Mouse (Mus musculus) fat pad, adult 2 months (tissue): ENCODE data around the gene Ndufaf2.

Experiments
- DNase-seq: peaks from one replicate; pipeline ENCODE4 v3.0.0-alpha.2; 2011; ENCODE audit warnings: low read depth, low spot score; ENCODE audit errors: extremely low read depth

Ndufaf2 gene

GRCm38 (mm10) chr13:108144086-108144485 is 14.3 kb downstream of the Ndufaf2 start:
- no peak for DNase-seq

GRCm38 (mm10) chr13:108138403-108138977 is 19.9 kb downstream of the Ndufaf2 start:
- DNase-seq: no peak

DNA sequence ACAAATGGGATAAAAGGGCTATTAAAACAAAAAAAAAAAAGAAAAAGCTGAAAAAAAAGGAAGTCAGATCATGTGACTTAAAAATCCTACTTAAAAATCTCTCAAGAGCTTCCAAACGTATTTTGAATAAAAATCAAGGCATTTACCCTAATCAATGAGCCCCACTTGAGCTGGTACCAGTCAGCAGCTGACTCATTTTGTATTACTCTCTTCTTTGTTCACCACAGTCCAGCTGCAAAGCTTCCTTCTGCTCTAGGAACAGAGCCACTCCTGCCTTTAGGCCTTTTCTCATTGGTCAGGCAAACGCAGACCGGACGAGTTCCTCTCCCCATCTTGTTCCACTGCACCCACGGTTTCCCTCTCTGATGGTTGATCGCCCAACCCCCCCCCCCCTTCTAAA is 22.8 kb downstream of the Ndufaf2 start:
- no peak for DNase-seq

DNA sequence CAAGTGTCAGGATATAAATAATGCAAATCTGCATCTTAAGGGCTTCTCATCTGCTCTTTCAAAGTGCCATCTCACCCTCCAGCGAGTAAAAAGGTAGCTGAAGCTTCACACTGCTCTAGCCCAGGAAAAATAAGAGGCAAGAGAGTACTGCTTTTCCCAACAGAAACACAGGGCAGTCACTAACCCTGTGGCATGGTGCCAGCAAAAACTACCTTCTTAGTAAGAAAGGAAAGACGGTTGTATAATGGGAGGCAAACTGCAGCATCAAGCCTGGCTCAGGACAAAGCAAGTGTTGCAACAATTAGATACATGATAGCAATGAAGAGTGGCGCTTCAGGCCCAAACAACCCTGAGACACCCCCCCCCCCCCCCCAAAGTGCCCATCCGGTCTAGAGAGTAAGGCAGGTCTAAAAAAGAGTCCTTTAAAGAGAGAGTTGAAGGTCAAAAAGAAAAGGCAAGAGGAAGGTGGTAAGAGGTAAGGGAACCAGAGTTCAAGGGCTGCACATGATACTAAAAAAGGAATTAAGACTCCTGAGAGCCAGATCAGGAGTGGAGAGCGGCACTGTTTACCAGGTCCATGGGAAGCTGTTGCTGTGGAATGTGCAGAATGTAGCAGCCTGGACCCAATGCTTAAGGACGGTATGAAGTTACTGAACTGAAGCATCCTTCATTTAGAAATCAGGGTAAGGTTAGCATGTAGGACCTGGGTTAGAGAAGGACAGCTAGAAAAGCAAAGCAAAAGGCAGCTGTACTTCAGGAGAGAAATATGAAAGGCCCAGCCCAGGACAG is 26.2 kb downstream of the Ndufaf2 start:
- DNase-seq: no peak

- DNase-seq: no peak
Measured at GRCm38 (mm10) chr13:108130737-108131136, 27.7 kb downstream of the Ndufaf2 start.

- DNase-seq: no peak
Measured at GRCm38 (mm10) chr13:108129070-108129469, 29.4 kb downstream of the Ndufaf2 start.

GRCm38 (mm10) chr13:108127883-108128282 is 30.5 kb downstream of the Ndufaf2 start:
- no peak for DNase-seq

GRCm38 (mm10) chr13:108127130-108127529 is 31.3 kb downstream of the Ndufaf2 start:
- no peak for DNase-seq

DNA sequence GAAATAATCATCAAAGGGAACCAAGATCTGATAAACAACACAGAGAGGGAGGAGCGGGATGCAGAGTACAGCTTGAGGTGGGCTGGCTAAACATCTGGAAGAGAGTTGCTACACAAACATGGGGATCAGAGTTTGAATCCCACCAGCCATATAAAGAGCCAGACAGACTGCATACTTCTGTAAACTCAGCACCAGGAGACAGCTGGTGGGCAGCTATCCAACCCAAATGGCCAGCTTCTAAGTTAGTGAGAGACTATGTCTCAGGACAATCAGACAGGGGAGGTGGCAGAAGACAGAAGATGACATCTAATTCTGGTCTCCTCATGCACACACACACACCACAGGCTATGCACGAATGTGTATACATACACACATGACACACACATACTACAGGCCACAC is 32.2 kb downstream of the Ndufaf2 start:
- DNase-seq: no peak

GRCm38 (mm10) chr13:108124096-108124495 is 34.3 kb downstream of the Ndufaf2 start:
- no peak for DNase-seq

DNA sequence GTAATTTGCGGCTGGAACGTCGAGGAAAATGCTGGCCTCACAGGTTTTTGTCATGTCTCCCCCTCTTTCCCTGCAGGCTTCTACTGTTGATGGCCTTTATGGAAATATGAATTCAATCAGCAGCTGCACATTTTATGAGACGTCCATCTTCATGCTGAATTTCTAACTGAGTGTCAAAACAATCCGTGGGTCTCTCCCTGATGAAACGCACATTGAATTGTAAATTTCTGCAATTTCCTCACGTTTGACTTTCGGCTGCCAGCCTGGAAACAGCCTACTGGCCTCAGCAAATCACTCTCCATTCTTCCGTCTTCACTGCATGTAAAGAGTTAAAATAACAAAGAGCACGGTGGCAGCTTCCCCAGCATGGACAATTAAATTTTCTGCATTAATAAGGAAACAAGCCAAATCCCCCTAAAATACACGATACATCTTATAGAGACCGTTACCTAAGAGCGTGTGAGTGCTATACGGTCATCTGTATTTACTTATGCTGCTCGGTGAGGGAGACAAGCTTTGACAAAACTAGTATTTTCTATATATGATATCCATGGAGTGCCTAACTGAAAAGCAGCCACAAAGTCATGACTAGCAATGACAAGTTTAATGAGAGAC is 35.2 kb downstream of the Ndufaf2 start:
- no peak for DNase-seq

DNA sequence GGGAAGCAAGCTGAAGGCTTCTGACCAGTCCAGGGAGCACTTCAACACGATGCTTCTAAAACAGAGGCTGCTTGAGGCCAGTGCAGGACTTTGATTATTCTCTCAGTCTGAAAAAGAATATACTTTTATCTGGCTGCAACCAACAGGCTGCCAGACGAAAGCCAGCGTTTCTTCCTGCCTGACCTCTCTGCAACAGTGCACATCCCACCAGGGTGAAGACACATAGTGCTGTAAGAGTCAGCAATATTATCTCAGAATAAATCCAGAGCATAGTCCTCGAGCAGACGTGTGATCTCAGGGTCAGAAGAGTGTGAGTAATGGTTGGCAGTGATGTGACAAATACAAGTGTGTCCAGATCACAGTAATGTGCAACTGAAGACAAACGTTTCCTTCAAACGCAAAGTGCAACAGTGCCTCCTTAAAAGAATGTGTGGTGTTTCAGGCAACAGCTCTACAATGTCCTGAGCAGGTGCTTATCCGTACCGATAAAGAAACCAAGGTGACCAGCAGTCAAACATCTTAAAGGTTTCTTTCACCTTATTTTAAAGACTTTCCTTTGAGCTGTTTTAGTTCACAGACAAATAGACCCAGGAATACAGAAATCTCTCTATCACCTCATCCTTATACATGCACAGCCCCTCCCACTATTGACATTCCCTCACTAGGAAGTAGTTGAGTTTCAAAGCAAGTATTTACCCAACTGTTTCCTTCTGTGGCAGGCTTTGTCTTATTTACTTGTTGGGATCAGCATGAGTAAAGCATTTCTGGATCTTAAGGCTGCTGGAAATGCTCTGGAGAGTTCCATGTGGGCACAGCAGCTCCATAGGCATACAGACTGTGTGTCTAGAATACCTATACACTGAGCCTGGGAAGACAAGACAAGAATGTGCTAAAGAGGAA is 38.8 kb downstream of the Ndufaf2 start:
- DNase-seq: no peak

DNA sequence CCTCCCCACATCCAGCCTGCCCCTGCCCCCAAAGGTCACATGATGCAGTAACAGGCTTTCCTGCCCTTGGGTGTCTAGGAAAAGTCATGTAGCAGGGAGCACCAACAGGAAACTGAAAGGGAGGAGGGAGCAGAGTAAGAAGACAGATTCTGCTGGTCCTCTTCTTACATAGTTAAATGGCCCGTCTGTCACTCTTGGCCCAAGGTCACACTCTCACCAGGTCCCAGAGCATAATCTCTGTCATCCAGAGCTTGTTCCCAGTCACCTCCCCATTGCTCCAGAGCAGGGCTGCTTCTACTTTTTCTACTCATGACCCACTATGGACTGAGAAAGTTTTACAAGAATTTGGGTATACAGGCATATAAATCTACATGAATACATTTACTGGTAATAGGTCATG is 40.2 kb downstream of the Ndufaf2 start:
- DNase-seq: no peak

GRCm38 (mm10) chr13:108117654-108118053 is 40.8 kb downstream of the Ndufaf2 start:
- DNase-seq: no peak

GRCm38 (mm10) chr13:108114257-108114656 is 44.2 kb downstream of the Ndufaf2 start:
- no peak for DNase-seq

DNA sequence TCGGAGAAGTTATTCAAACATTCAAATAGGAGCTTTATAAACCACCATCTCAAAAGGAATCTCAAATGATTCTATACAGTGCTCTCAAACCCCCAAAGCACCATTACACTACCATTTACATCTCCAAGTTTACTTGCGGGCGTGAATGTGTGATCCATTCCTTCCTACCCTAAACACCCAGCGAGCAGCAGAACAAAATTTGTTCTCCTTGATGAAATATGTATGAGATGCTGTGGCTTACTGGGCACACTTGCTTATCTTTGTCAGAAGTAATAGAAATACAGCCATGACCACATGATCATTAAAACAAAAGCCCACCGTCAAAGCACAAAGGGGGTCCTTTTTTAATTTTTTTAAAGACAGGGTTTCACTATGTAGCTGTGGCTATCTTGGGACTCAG is 44.9 kb downstream of the Ndufaf2 start:
- DNase-seq: no peak

DNA sequence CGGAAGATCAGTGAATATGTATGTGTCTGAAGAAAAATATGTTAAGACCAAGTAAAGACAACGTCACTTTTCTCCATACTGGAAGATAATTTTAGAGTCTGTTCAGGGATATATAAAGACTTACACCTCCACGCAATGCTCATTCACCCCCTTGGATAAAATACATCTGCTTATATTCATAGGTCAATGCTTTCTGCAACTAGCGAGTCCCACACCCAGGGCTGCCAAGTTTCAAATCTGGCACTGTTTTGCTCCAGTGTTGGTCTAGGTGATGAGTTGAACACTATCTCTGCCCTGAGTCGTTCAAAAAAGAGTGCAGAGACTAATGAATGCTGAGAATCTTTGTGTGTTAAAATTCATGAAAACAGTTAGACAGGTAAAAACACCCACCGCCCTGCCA is 47.5 kb downstream of the Ndufaf2 start:
- no peak for DNase-seq

- no peak for DNase-seq
Measured at GRCm38 (mm10) chr13:108100700-108101099, 57.7 kb downstream of the Ndufaf2 start.

DNA sequence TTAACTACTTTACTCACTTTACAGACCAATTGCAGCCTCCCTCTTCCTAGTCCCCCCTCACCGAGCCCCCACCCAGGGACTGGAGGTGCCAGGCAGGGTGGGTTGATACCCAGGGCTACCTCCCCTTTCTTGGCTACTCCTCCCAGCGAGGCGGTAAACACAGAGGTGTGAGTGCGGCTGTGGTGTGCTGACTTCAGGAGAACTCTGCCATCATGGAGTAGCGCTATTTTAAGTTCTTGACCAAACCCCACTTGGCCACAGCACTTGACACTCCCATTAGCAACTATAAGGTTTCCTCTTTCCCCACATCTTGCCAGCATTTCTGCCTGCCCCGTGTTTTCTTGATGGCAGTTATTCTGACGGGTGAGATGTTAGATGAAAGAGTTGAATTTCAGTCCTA is 62.0 kb downstream of the Ndufaf2 start:
- no peak for DNase-seq

GRCm38 (mm10) chr13:108095617-108096016 is 62.8 kb downstream of the Ndufaf2 start:
- no peak for DNase-seq

GRCm38 (mm10) chr13:108094681-108095080 is 63.7 kb downstream of the Ndufaf2 start:
- DNase-seq: no peak
